Mouse (Mus musculus) bone marrow macrophage, adult 2 months (primary cell): ENCODE data around the gene Nos1. TPM values are rescaled to one million over a fixed set of nuclear protein-coding genes. Genes with fewer than 3 reads are reported as not detected.

Experiments
- H3K27ac ChIP-seq: 2 replicates; pipeline ENCODE4 v1.5.1; 2012; ENCODE audit warnings: low read depth, low read length; ENCODE audit not compliant: insufficient read depth
- H3K4me1 ChIP-seq: 2 replicates; pipeline ENCODE4 v1.6.1; 2012; ENCODE audit warnings: low read length; ENCODE audit not compliant: control insufficient read depth, insufficient read depth
- H3K4me3 ChIP-seq: 2 replicates; pipeline ENCODE4 v1.5.1; 2012; ENCODE audit warnings: mild to moderate bottlenecking, low read length, moderate library complexity; ENCODE audit not compliant: insufficient read depth
- CTCF ChIP-seq: IDR thresholded peaks from 2 replicates; pipeline ENCODE4 v1.5.1; 2012; ENCODE audit warnings: low read depth, mild to moderate bottlenecking, low read length, moderate library complexity
- POLR2A ChIP-seq: IDR thresholded peaks from 2 replicates; pipeline ENCODE4 v1.6.1; 2012; ENCODE audit warnings: mild to moderate bottlenecking, low read depth, low read length, borderline replicate concordance
- polyA plus RNA-seq: library from polyadenylated mRNA; stranded (reverse); fragments of >200 nt; gene quantifications from 2 replicates; pipeline ENCODE4 v1.2.4, GENCODE M21; 2012; ENCODE audit not compliant: missing spikeins, insufficient read depth, insufficient read length

Gene Nos1
- polyA plus RNA-seq, 1 experiment, result 0.05 TPM

- H3K27ac ChIP-seq, result no peak overlapping the region
- no peak for TF ChIP-seq POLR2A
- no peak overlapping the region for H3K4me3 ChIP-seq
- H3K4me1 ChIP-seq, result peaks cover 2% of the 10 kb centered on the region; the same call in 1 of the 2 replicates
Observed at GRCm38 (mm10) chr5:117916349-117916748, 135.5 kb downstream of the Nos1 start.

- peak; percentile 69 for TF ChIP-seq CTCF
- no peak for TF ChIP-seq POLR2A
- no peak overlapping the region for H3K27ac ChIP-seq
- H3K4me1 ChIP-seq, result peaks cover 2% of the 10 kb centered on the region; the same call in 1 of the 2 replicates
- no peak overlapping the region for H3K4me3 ChIP-seq
Observed at GRCm38 (mm10) chr5:117916906-117917305, 136.1 kb downstream of the Nos1 start.

DNA sequence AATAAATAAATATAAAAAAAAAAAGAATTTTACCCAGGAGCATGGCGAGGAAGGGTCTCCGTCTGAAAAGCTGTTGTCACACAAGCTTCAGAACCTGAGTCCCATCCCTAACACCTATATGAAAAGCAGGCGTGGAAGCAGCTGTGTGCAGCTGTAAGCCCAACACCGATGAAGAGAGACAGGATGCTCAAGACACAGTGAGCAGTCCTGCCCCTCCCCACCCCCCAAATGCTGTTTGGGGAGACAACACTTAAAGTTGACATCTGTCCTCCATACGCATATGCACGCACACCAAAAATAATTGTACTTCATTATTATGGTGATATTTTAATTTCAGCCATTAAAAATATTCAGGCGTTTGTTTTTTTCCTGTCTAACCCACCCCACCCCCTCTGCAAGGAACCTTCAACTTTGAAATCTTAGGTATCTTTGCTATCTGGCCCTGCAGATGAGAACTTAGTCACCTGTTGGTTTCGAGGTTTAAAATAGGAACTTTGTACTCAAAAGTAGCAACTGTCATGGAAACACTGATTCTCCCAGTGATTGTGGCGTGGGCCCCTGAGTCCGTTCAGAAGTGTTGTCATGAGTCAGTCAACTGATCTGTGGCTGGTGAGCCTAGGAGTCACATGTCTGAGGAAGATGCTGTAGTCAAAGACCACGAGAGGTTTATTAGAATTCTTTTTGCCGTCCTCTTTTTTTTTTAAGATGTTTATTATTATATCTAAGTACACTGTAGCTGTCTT, 141.1 kb downstream of the Nos1 start:
- Histone ChIP-seq H3K4me1 (peaks cover under 1% of the 10 kb centered on the region; the same call in 1 of the 2 replicates), H3K4me3 (no peak overlapping the region), H3K27ac (no peak overlapping the region)
- TF ChIP-seq POLR2A, result no peak
- no peak for TF ChIP-seq CTCF

DNA sequence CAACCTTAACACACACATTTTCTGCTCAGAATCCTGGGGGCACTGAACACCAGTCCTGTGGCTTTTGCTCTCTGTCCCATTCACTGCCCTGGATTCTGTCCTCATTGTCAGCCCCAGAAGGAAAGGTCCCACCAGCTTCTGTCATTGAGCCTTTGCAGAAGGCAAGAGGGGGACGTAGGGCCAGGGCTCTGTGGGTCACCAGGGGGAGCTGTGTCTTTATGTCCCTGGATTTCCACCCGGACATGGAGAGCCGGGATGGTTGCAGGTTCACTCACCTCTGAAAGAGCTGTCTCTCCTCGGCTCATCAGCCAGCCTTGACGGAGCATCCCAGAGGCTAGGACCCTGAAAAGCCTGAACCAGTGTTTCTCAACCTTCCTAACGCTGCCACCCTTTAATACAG, 142.9 kb downstream of the Nos1 start:
- Histone ChIP-seq H3K4me1 (no peaks in the 10 kb centered on the region), H3K4me3 (no peak overlapping the region), H3K27ac (no peak overlapping the region)
- TF ChIP-seq CTCF (no peak), POLR2A (no peak)

- TF ChIP-seq POLR2A (no peak), CTCF (no peak)
- Histone ChIP-seq H3K27ac (no peak overlapping the region), H3K4me3 (no peak overlapping the region), H3K4me1 (no peaks in the 10 kb centered on the region)
Observed at GRCm38 (mm10) chr5:117928553-117928952, 147.7 kb downstream of the Nos1 start.

- no peaks in the 10 kb centered on the region for H3K4me1 ChIP-seq
- H3K27ac ChIP-seq, result no peak overlapping the region
- TF ChIP-seq CTCF (no peak), POLR2A (no peak)
- no peak overlapping the region for H3K4me3 ChIP-seq
Observed at GRCm38 (mm10) chr5:117932222-117932621, 151.4 kb downstream of the Nos1 start.

DNA sequence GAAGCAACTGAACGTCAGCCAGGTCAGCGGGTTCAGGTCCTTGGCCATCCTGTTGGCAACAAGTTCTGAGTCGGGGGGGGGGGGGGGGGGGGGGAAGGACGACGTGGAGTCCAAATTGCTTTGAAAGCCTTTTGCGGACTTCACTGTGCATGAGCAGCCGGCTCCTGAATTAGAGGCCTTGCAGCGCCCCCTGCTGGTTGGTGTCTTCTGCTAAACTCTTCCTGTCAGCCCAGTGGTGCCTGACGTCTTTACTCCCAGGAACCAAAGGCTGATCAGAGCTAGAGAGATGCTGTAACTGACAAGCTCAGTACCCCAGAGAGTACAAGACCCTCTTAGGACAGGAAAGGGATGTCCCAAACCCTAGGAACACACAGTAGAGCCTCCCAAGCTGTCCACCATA, 152.0 kb downstream of the Nos1 start:
- no peaks in the 10 kb centered on the region for H3K4me1 ChIP-seq
- TF ChIP-seq CTCF (peak; percentile 57; the same call in 1 of the 2 replicates), POLR2A (no peak)
- no peak overlapping the region for H3K4me3 ChIP-seq
- no peak overlapping the region for H3K27ac ChIP-seq

GRCm38 (mm10) chr5:117936346-117936745, 155.5 kb downstream of the Nos1 start:
- H3K27ac ChIP-seq, result no peak overlapping the region
- H3K4me3 ChIP-seq, result no peak overlapping the region
- no peaks in the 10 kb centered on the region for H3K4me1 ChIP-seq
- TF ChIP-seq CTCF (no peak), POLR2A (no peak)

GRCm38 (mm10) chr5:117937186-117937585, 156.4 kb downstream of the Nos1 start:
- H3K4me1 ChIP-seq, result no peaks in the 10 kb centered on the region
- TF ChIP-seq CTCF, result no peak
- H3K4me3 ChIP-seq, result no peak overlapping the region
- no peak overlapping the region for H3K27ac ChIP-seq

DNA sequence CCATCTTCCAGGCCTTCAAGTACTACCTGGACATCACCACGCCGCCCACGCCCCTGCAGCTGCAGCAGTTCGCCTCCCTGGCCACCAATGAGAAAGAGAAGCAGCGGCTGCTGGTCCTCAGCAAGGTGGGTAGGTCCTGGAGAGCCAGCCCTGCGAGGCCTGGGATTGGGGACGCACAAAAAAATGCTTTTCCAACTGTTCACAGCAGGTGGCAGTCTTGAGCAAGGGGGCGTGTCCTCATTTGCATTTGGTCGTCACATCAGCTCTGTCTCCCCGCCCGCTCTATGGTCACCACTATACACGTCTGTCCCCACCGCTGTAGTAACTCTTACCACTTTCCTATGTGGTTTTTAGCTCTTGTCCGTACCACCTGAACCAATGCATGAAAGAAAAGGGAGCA, 157.3 kb downstream of the Nos1 start:
- Histone ChIP-seq H3K27ac (no peak overlapping the region), H3K4me1 (no peaks in the 10 kb centered on the region), H3K4me3 (peak overlapping the region; percentile 28)
- TF ChIP-seq POLR2A, result no peak
- TF ChIP-seq CTCF, result no peak

- H3K27ac ChIP-seq, result no peak overlapping the region
- no peak overlapping the region for H3K4me3 ChIP-seq
- TF ChIP-seq POLR2A, result no peak
- TF ChIP-seq CTCF, result no peak
- no peaks in the 10 kb centered on the region for H3K4me1 ChIP-seq
Observed at GRCm38 (mm10) chr5:117939402-117939801, 158.6 kb downstream of the Nos1 start.
